Mouse (Mus musculus) activated CD4-positive, CD25-positive, alpha-beta regulatory T cell, adult 4 months (primary cell): ENCODE measurements around the gene Hhipl1. TPM values are rescaled to one million over a fixed set of nuclear protein-coding genes. Genes with fewer than 3 reads are reported as not detected.

Source experiments
- ATAC-seq: one replicate; pipeline ENCODE4 v1.8.0; 2017
- polyA plus RNA-seq, 2 experiments: library from polyadenylated mRNA; unstranded; fragments of 100-300 nt; shearing (Covaris generic); gene quantifications; one replicate each; pipeline ENCODE4 v1.2.1; 2017

The Hhipl1 gene
- polyA plus RNA-seq = under 1 TPM in 1 of 2 experiments, not detected in 1; 0.08 TPM

GRCm38 (mm10) chr12:108305812-108306794 is at the start of gene Hhipl1:
TSS of gene Hhipl1 (plus strand) at chr12:108306270.
- ATAC-seq = no peak

- ATAC-seq = no peak
Observed at GRCm38 (mm10) chr12:108256734-108257133, 49.3 kb upstream of the Hhipl1 start.

GRCm38 (mm10) chr12:108259322-108260049 is 46.6 kb upstream of the Hhipl1 start:
- ATAC-seq = no peak

- ATAC-seq = no peak
Observed at GRCm38 (mm10) chr12:108260950-108261349, 45.1 kb upstream of the Hhipl1 start.

GRCm38 (mm10) chr12:108264918-108265317 is 41.2 kb upstream of the Hhipl1 start:
- ATAC-seq = no peak

- no peak for ATAC-seq
Observed at GRCm38 (mm10) chr12:108265831-108266619, 40.0 kb upstream of the Hhipl1 start.

- no peak for ATAC-seq
Observed at GRCm38 (mm10) chr12:108267653-108268052, 38.4 kb upstream of the Hhipl1 start.

- no peak for ATAC-seq
Observed at GRCm38 (mm10) chr12:108268970-108269369, 37.1 kb upstream of the Hhipl1 start.

GRCm38 (mm10) chr12:108269699-108270098 is 36.4 kb upstream of the Hhipl1 start:
- ATAC-seq = no peak

GRCm38 (mm10) chr12:108270240-108270919 is 35.7 kb upstream of the Hhipl1 start:
- ATAC-seq = no peak

- no peak for ATAC-seq
Observed at GRCm38 (mm10) chr12:108271351-108272142, 34.5 kb upstream of the Hhipl1 start.

GRCm38 (mm10) chr12:108272143-108272635 is 33.9 kb upstream of the Hhipl1 start:
- ATAC-seq = no peak

GRCm38 (mm10) chr12:108273466-108274312 is 32.4 kb upstream of the Hhipl1 start:
- ATAC-seq = no peak

- no peak for ATAC-seq
Observed at GRCm38 (mm10) chr12:108274313-108274595, 31.8 kb upstream of the Hhipl1 start.

- ATAC-seq = no peak
Observed at GRCm38 (mm10) chr12:108274661-108275507, 31.2 kb upstream of the Hhipl1 start, which contains the start of gene Ccdc85c. TSS of gene Ccdc85c (minus strand) at chr12:108275425.

- peak; percentile 96 for ATAC-seq
Observed at GRCm38 (mm10) chr12:108275508-108275890, 30.6 kb upstream of the Hhipl1 start.

GRCm38 (mm10) chr12:108275920-108276822 is 29.9 kb upstream of the Hhipl1 start:
- no peak for ATAC-seq

GRCm38 (mm10) chr12:108277341-108277841 is 28.7 kb upstream of the Hhipl1 start:
- ATAC-seq = no peak
